Mouse (Mus musculus) G1E (cell line): ENCODE measurements around the gene Rbm3.

ENCODE experiments used
- CTCF ChIP-seq: IDR thresholded peaks from 2 replicates; pipeline ENCODE4 v1.5.1; 2012; ENCODE audit warnings: low read depth, low read length, inconsistent platforms, mixed read lengths
- GATA1 ChIP-seq: IDR thresholded peaks from 2 replicates; pipeline ENCODE4 v1.6.1; 2012; ENCODE audit warnings: borderline replicate concordance, low read length, inconsistent platforms, mixed read lengths

GRCm38 (mm10) chrX:8131393-8131792 lies 14.3 kb downstream of the Rbm3 start:
- no peak for TF ChIP-seq CTCF
- TF ChIP-seq GATA1, result no peak
